Mouse (Mus musculus): ENCODE results near the gene 1700003E16Rik. TPM values are rescaled to one million over a fixed set of nuclear protein-coding genes. Genes with fewer than 3 reads are reported as not detected.

Gene 1700003E16Rik
- polyA plus RNA-seq, 1 experiment: not detected

GRCm38 (mm10) chr6:83115682-83116372 lies 40.4 kb upstream of the 1700003E16Rik start:
- H3K4me3 ChIP-seq (ENCODE audit: low read depth, low read length): peak overlapping the region; percentile 94
- H3K27ac ChIP-seq (ENCODE audit: insufficient read depth, low read length): no peak overlapping the region
- 0 out of 2 replicates have a peak, but pooled peaks cover 4% of the 10 kb centered on the region for H3K36me3 ChIP-seq (ENCODE audit: control insufficient read depth, insufficient read depth, low read length, poor library complexity, severe bottlenecking)
- TF ChIP-seq EP300 (IDR thresholded peaks at IDR 0.05; ENCODE audit: insufficient read depth, low read depth, low read length): no peak
- no peak for TF ChIP-seq POLR2A (IDR thresholded peaks at IDR 0.05; ENCODE audit: insufficient read depth, low read length)
- TF ChIP-seq CTCF (IDR thresholded peaks at IDR 0.05; ENCODE audit: low read depth, low read length): no peak
- H3K9ac ChIP-seq (ENCODE audit: low read depth, poor library complexity, severe bottlenecking): peak overlapping the region; percentile 73
- no peaks in the 10 kb centered on the region for H3K27me3 ChIP-seq (ENCODE audit: control insufficient read depth, insufficient read depth, low read length, poor library complexity, severe bottlenecking)
- no peaks in the 10 kb centered on the region for H3K9me3 ChIP-seq (replicated peaks; ENCODE audit: control insufficient read depth, insufficient read depth, low read length, poor library complexity, severe bottlenecking)
- no peaks in the 10 kb centered on the region for H3K4me1 ChIP-seq (ENCODE audit: control insufficient read depth, insufficient read depth, low read length)

GRCm38 (mm10) chr6:83116373-83117164 lies 39.6 kb upstream of the 1700003E16Rik start:
- H3K4me1 ChIP-seq (ENCODE audit: control insufficient read depth, insufficient read depth, low read length): no peaks in the 10 kb centered on the region
- H3K27ac ChIP-seq (ENCODE audit: insufficient read depth, low read length): no peak overlapping the region
- H3K9ac ChIP-seq (ENCODE audit: low read depth, poor library complexity, severe bottlenecking): peak overlapping the region; percentile 73
- no peak for TF ChIP-seq EP300 (IDR thresholded peaks at IDR 0.05; ENCODE audit: insufficient read depth, low read depth, low read length)
- no peak for TF ChIP-seq CTCF (IDR thresholded peaks at IDR 0.05; ENCODE audit: low read depth, low read length)
- TF ChIP-seq POLR2A (IDR thresholded peaks at IDR 0.05; ENCODE audit: insufficient read depth, low read length): no peak
- no peaks in the 10 kb centered on the region for H3K9me3 ChIP-seq (replicated peaks; ENCODE audit: control insufficient read depth, insufficient read depth, low read length, poor library complexity, severe bottlenecking)
- H3K36me3 ChIP-seq (ENCODE audit: control insufficient read depth, insufficient read depth, low read length, poor library complexity, severe bottlenecking): 0 out of 2 replicates have a peak, but pooled peaks cover 4% of the 10 kb centered on the region
- H3K4me3 ChIP-seq (ENCODE audit: low read depth, low read length): peak overlapping the region; percentile 94
- H3K27me3 ChIP-seq (ENCODE audit: control insufficient read depth, insufficient read depth, low read length, poor library complexity, severe bottlenecking): no peaks in the 10 kb centered on the region

- Histone ChIP-seq H3K27ac (ENCODE audit: insufficient read depth, low read length) (no peak overlapping the region), H3K4me1 (ENCODE audit: control insufficient read depth, insufficient read depth, low read length) (no peaks in the 10 kb centered on the region), H3K9me3 (replicated peaks; ENCODE audit: control insufficient read depth, insufficient read depth, low read length, poor library complexity, severe bottlenecking) (no peaks in the 10 kb centered on the region), H3K4me3 (ENCODE audit: low read depth, low read length) (no peak overlapping the region), H3K36me3 (ENCODE audit: control insufficient read depth, insufficient read depth, low read length, poor library complexity, severe bottlenecking) (0 out of 2 replicates have a peak, but pooled peaks cover 4% of the 10 kb centered on the region), H3K9ac (ENCODE audit: low read depth, poor library complexity, severe bottlenecking) (no peak overlapping the region), H3K27me3 (ENCODE audit: control insufficient read depth, insufficient read depth, low read length, poor library complexity, severe bottlenecking) (no peaks in the 10 kb centered on the region)
- TF ChIP-seq EP300 (IDR thresholded peaks at IDR 0.05; ENCODE audit: insufficient read depth, low read depth, low read length): no peak
- no peak for TF ChIP-seq POLR2A (IDR thresholded peaks at IDR 0.05; ENCODE audit: insufficient read depth, low read length)
- TF ChIP-seq CTCF (IDR thresholded peaks at IDR 0.05; ENCODE audit: low read depth, low read length): no peak
Observed at GRCm38 (mm10) chr6:83117165-83117438, 39.1 kb upstream of the 1700003E16Rik start.

- Histone ChIP-seq H3K9ac (ENCODE audit: low read depth, poor library complexity, severe bottlenecking) (no peak overlapping the region), H3K9me3 (replicated peaks; ENCODE audit: control insufficient read depth, insufficient read depth, low read length, poor library complexity, severe bottlenecking) (no peaks in the 10 kb centered on the region), H3K4me1 (ENCODE audit: control insufficient read depth, insufficient read depth, low read length) (no peaks in the 10 kb centered on the region), H3K27me3 (ENCODE audit: control insufficient read depth, insufficient read depth, low read length, poor library complexity, severe bottlenecking) (no peaks in the 10 kb centered on the region), H3K36me3 (ENCODE audit: control insufficient read depth, insufficient read depth, low read length, poor library complexity, severe bottlenecking) (0 out of 2 replicates have a peak, but pooled peaks cover 4% of the 10 kb centered on the region), H3K4me3 (ENCODE audit: low read depth, low read length) (no peak overlapping the region), H3K27ac (ENCODE audit: insufficient read depth, low read length) (no peak overlapping the region)
- no peak for TF ChIP-seq EP300 (IDR thresholded peaks at IDR 0.05; ENCODE audit: insufficient read depth, low read depth, low read length)
- TF ChIP-seq CTCF (IDR thresholded peaks at IDR 0.05; ENCODE audit: low read depth, low read length): no peak
- no peak for TF ChIP-seq POLR2A (IDR thresholded peaks at IDR 0.05; ENCODE audit: insufficient read depth, low read length)
Observed at GRCm38 (mm10) chr6:83117616-83118015, 38.6 kb upstream of the 1700003E16Rik start.

- H3K4me1 ChIP-seq (ENCODE audit: control insufficient read depth, insufficient read depth, low read length): no peaks in the 10 kb centered on the region
Observed at GRCm38 (mm10) chr6:83118369-83118768, 37.8 kb upstream of the 1700003E16Rik start.

More at GRCm38 (mm10) chr6:83118369-83118768, 37.8 kb upstream of the 1700003E16Rik start:
- no peak overlapping the region for H3K4me3 ChIP-seq (ENCODE audit: low read depth, low read length)
- H3K9me3 ChIP-seq (replicated peaks; ENCODE audit: control insufficient read depth, insufficient read depth, low read length, poor library complexity, severe bottlenecking): no peaks in the 10 kb centered on the region
- TF ChIP-seq POLR2A (IDR thresholded peaks at IDR 0.05; ENCODE audit: insufficient read depth, low read length): no peak
- TF ChIP-seq CTCF (IDR thresholded peaks at IDR 0.05; ENCODE audit: low read depth, low read length): no peak
- no peak for TF ChIP-seq EP300 (IDR thresholded peaks at IDR 0.05; ENCODE audit: insufficient read depth, low read depth, low read length)
- H3K36me3 ChIP-seq (ENCODE audit: control insufficient read depth, insufficient read depth, low read length, poor library complexity, severe bottlenecking): 0 out of 2 replicates have a peak, but pooled peaks cover 4% of the 10 kb centered on the region
- H3K27ac ChIP-seq (ENCODE audit: insufficient read depth, low read length): no peak overlapping the region
- no peak overlapping the region for H3K9ac ChIP-seq (ENCODE audit: low read depth, poor library complexity, severe bottlenecking)
- no peaks in the 10 kb centered on the region for H3K27me3 ChIP-seq (ENCODE audit: control insufficient read depth, insufficient read depth, low read length, poor library complexity, severe bottlenecking)

Measured in ES-Bruce4 (cell line).